Mouse (Mus musculus) spleen, embryonic (tissue): Measurements from ENCODE around the gene Lpp.

Experiments
- CTCF ChIA-PET: fragments of 350-600 bp; sonication (Branson Sonifier 250); formaldehyde crosslinking; loops from one replicate; lab custom pipeline; 2022; lab: Charles Lee

Gene Lpp

DNA sequence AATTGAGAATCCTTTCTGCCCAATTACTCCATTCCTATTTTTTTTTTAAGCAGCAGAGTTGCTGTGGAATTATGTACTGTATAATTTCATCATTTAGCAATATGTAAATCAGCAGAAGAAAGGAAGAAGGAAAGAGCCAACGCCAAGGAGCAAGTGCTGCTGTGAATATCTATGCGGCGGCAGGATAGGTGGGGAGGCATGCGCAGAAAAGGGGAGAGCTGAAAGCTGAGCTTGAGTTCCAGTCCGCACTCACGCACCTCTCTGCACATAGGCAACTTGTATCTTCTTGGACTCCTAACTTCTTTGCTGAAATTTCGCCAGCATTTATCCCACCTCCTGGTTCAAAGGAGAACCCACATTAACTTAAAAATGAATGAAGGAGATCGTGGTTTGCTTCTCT lies 636.2 kb downstream of the Lpp start:
- CTCF ChIA-PET, result no interaction called here

GRCm38 (mm10) chr16:25037361-25037760 lies 644.1 kb downstream of the Lpp start:
- CTCF ChIA-PET, result no interaction called here

DNA sequence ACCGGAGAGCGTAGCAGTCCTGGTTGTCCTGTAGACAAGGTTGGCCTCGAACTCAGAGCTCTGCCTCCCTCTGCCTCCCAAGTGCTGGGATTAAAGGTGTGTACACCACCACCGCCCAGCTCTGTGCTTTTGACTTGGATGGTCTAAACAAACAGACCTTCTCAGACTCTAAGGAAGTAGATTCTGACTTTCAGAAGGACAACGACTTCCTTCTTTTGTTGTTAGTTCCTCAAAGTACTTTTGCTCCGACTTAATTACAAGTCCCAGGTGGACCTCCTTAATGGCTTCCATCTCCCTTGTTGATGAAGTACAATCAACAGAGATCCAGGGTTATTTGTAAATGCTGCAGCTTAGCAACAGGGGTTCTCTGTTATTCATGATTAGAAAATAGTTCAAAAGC lies 645.2 kb downstream of the Lpp start:
- CTCF ChIA-PET, result no interaction called here

DNA sequence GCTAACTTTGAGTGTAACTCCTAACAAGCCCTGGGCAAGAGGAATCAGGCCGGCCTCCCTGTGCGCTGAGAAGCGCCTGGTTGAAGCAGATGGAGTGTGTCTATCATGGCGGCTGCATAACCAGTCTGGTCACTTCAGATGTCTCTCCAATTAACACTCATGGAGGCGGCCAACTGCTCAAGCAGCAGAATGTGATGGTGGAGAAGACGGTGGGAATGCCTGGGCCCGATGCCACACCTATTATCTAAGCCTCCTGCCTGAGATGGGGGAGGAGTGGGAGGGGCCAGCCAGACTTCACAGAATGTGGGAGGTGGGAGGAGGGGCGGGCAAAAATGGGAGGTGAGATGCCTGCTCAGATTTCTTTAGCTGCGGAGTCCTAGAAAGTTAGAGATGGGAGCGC lies 646.6 kb downstream of the Lpp start:
- CTCF ChIA-PET, result no interaction called here

- CTCF ChIA-PET, result interaction anchor here (0.5 to 0.6 kb wide), 2 partner anchors 39 to 156 kb away, joined by 4 to 9 read pairs; no protein-coding TSS in a partner anchor
Observed at GRCm38 (mm10) chr16:25041165-25041564, 647.9 kb downstream of the Lpp start.

DNA sequence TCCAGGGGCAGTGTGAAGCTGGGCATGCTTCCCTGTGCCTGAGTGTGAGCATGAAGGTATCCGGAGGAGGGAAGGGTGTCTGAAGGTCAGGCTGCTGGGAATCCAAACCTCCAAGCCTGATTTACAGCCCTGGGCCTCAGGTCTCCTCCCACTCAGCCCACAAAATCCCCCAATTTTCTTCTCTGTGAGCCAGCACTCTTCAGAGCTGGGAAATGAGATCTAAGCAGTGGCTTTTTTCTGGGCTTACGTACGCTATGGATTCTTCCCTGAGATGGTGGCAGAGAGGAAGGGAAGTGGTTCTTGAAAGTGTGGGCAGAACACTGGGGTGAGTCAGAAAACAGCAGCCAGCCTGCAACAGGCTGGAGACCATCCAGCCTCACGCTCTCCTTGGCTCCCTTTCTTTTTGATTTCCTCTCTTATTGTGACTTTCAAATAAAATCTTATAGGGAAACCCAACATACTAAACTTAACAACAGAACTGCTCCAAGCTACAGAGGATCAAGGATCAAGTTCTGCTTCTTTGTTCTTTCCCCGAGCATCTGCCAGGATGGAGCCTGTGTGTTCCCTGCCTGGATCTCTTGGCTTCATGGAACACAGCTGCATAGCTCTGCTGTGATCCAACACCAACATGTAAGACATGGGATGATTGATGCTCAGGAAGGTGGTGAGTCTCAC lies 648.7 kb downstream of the Lpp start:
- CTCF ChIA-PET, result interaction anchor here (0.5 kb wide), 1 partner anchor 156 kb away, joined by 9 read pairs; no protein-coding TSS in a partner anchor
